Mouse (Mus musculus): Measurements from ENCODE around the gene Galnt7. TPM values are rescaled to one million over a fixed set of nuclear protein-coding genes. Genes with fewer than 3 reads are reported as not detected.

Galnt7 gene
- polyA plus RNA-seq, 1 experiment from 2014 or later: 6.4 TPM

GRCm38 (mm10) chr8:57599813-57600555 lies 52.8 kb downstream of the Galnt7 start:
- no peaks in the 10 kb centered on the region for H3K36me3 ChIP-seq
- H3K9me3 ChIP-seq (replicated peaks): no peaks in the 10 kb centered on the region
- peak overlapping the region; percentile 19; the same call in 1 of the 2 replicates for H3K9ac ChIP-seq
- peaks cover 24% of the 10 kb centered on the region for H3K4me1 ChIP-seq (replicated peaks)
- H3K27me3 ChIP-seq: no peaks in the 10 kb centered on the region
- no peak for ATAC-seq (ENCODE audit: low read depth)
- peak overlapping the region; percentile 58 for H3K4me2 ChIP-seq
- DNase-seq: no peak
- WGBS (ENCODE audit: insufficient replicate concordance): 46% methylated on average over 22 of the region's 22 CpGs
- H3K27ac ChIP-seq: no peak overlapping the region
- H3K4me3 ChIP-seq (replicated peaks): peak overlapping the region; percentile 24

GRCm38 (mm10) chr8:57595853-57596252 lies 57.0 kb downstream of the Galnt7 start:
- Histone ChIP-seq H3K9ac (no peak overlapping the region), H3K4me2 (no peak overlapping the region), H3K36me3 (no peaks in the 10 kb centered on the region), H3K4me3 (replicated peaks) (no peak overlapping the region), H3K4me1 (replicated peaks) (peaks cover 42% of the 10 kb centered on the region), H3K9me3 (replicated peaks) (no peaks in the 10 kb centered on the region), H3K27me3 (no peaks in the 10 kb centered on the region), H3K27ac (no peak overlapping the region)
- DNase-seq (no peak), ATAC-seq (ENCODE audit: low read depth) (no peak)
- WGBS (ENCODE audit: insufficient replicate concordance): 60% methylated on average over 3 of the region's 3 CpGs

DNA sequence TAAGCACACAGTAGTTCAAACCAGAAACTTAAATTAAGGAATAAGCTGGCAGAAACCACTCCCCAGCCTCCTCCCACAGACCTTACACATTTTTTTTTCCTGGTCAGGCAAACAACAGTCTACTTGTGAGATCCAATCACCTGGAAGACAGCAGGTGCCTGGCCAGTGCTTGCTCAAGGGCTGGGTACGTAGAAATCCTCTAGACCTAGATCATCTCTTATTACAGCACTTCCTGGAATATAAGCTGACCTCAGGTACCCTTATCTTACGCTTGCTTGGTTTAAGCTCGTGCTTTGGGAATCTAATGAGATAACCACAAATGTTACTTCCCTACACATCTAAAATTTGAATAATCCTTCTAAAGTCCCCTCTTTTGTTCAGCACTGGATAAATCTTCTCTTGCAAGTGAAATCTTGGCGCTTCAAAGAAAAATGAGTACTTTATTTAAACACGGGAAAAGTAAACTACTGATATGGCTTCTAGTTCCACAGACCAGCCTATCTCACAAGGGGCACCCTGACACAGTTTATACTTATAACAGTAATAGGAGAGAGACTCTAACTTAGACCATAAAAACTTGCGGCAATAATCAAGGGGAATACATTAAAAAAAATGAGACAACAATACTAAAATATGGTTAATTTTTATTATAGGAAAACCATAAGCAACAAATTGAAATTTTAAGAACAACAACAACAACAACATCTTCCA lies 58.5 kb downstream of the Galnt7 start:
- no peak overlapping the region for H3K27ac ChIP-seq
- H3K36me3 ChIP-seq: no peaks in the 10 kb centered on the region
- peaks cover 42% of the 10 kb centered on the region for H3K4me1 ChIP-seq (replicated peaks)
- WGBS (ENCODE audit: insufficient replicate concordance): 28% methylated on average over 6 of the region's 6 CpGs
- no peak overlapping the region for H3K4me3 ChIP-seq (replicated peaks)
- no peaks in the 10 kb centered on the region for H3K9me3 ChIP-seq (replicated peaks)
- H3K9ac ChIP-seq: no peak overlapping the region
- no peak overlapping the region for H3K4me2 ChIP-seq
- ATAC-seq (ENCODE audit: low read depth) (peak; percentile 58; the same call in 1 of the 2 replicates), DNase-seq (no peak)
- no peaks in the 10 kb centered on the region for H3K27me3 ChIP-seq

- Histone ChIP-seq H3K4me2 (no peak overlapping the region), H3K27ac (no peak overlapping the region; the same call in 1 of the 2 replicates), H3K4me3 (replicated peaks) (no peak overlapping the region), H3K4me1 (replicated peaks) (peaks cover 48% of the 10 kb centered on the region), H3K27me3 (no peaks in the 10 kb centered on the region), H3K9me3 (replicated peaks) (no peaks in the 10 kb centered on the region), H3K36me3 (no peaks in the 10 kb centered on the region), H3K9ac (no peak overlapping the region)
- no peak for ATAC-seq (ENCODE audit: low read depth)
- WGBS (ENCODE audit: insufficient replicate concordance): 54% methylated on average over 7 of the region's 7 CpGs
- no peak for DNase-seq
Observed at GRCm38 (mm10) chr8:57592604-57593003, 60.2 kb downstream of the Galnt7 start.

DNA sequence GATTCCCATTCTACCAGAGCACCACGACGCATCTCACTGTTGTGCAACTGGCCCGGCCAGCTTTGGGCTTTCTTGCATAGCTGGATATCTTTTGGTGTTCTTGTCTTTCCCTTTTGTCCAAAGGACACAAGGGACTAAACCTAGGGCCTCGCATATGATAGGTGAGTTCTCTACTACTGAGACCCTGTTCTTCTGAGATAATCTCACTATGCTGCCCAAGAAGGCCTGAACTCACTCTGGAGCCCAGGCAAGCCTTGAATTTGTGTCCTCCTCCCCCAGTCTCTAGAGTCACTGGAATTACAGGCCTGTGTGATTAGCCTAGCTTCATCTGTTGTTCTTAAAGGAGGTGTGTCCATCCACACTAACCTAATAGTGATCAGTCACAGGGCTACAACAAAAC lies 61.2 kb downstream of the Galnt7 start:
- no peaks in the 10 kb centered on the region for H3K27me3 ChIP-seq
- ATAC-seq (ENCODE audit: low read depth) (peak; percentile 43; the same call in 1 of the 2 replicates), DNase-seq (no peak)
- H3K9ac ChIP-seq: no peak overlapping the region
- H3K27ac ChIP-seq: no peak overlapping the region
- no peaks in the 10 kb centered on the region for H3K36me3 ChIP-seq
- no peaks in the 10 kb centered on the region for H3K9me3 ChIP-seq (replicated peaks)
- WGBS (ENCODE audit: insufficient replicate concordance): 59% methylated on average over 4 of the region's 4 CpGs
- no peak overlapping the region for H3K4me2 ChIP-seq
- H3K4me1 ChIP-seq (replicated peaks): peaks cover 56% of the 10 kb centered on the region
- no peak overlapping the region for H3K4me3 ChIP-seq (replicated peaks)

- Histone ChIP-seq H3K27ac (no peak overlapping the region), H3K9ac (no peak overlapping the region), H3K4me1 (replicated peaks) (peaks cover 56% of the 10 kb centered on the region), H3K4me2 (no peak overlapping the region), H3K36me3 (no peaks in the 10 kb centered on the region), H3K4me3 (replicated peaks) (no peak overlapping the region), H3K9me3 (replicated peaks) (no peaks in the 10 kb centered on the region), H3K27me3 (no peaks in the 10 kb centered on the region)
- ATAC-seq (ENCODE audit: low read depth) (no peak), DNase-seq (no peak)
- WGBS (ENCODE audit: insufficient replicate concordance): 32% methylated on average over 8 of the region's 8 CpGs
Observed at GRCm38 (mm10) chr8:57590015-57590414, 62.8 kb downstream of the Galnt7 start.

- no peak overlapping the region for H3K4me3 ChIP-seq (replicated peaks)
- DNase-seq (no peak), ATAC-seq (ENCODE audit: low read depth) (no peak)
- no peak overlapping the region for H3K27ac ChIP-seq
- WGBS (ENCODE audit: insufficient replicate concordance): 73% methylated on average over 9 of the region's 9 CpGs
- H3K9ac ChIP-seq: no peak overlapping the region
- H3K27me3 ChIP-seq: no peaks in the 10 kb centered on the region
- no peaks in the 10 kb centered on the region for H3K9me3 ChIP-seq (replicated peaks)
- peaks cover 49% of the 10 kb centered on the region for H3K4me1 ChIP-seq (replicated peaks)
- H3K4me2 ChIP-seq: no peak overlapping the region
- H3K36me3 ChIP-seq: no peaks in the 10 kb centered on the region
Observed at GRCm38 (mm10) chr8:57589176-57589575, 63.7 kb downstream of the Galnt7 start.

GRCm38 (mm10) chr8:57588604-57589003 lies 64.2 kb downstream of the Galnt7 start:
- DNase-seq: no peak
- ATAC-seq (ENCODE audit: low read depth): no peak
- no peak overlapping the region for H3K4me3 ChIP-seq (replicated peaks)
- H3K27ac ChIP-seq: no peak overlapping the region
- H3K4me2 ChIP-seq: no peak overlapping the region
- peaks cover 45% of the 10 kb centered on the region for H3K4me1 ChIP-seq (replicated peaks)
- no peaks in the 10 kb centered on the region for H3K36me3 ChIP-seq
- no peaks in the 10 kb centered on the region for H3K27me3 ChIP-seq
- 74% methylated on average over 1 of the region's 1 CpGs for WGBS (ENCODE audit: insufficient replicate concordance)
- H3K9me3 ChIP-seq (replicated peaks): no peaks in the 10 kb centered on the region
- H3K9ac ChIP-seq: no peak overlapping the region

DNA sequence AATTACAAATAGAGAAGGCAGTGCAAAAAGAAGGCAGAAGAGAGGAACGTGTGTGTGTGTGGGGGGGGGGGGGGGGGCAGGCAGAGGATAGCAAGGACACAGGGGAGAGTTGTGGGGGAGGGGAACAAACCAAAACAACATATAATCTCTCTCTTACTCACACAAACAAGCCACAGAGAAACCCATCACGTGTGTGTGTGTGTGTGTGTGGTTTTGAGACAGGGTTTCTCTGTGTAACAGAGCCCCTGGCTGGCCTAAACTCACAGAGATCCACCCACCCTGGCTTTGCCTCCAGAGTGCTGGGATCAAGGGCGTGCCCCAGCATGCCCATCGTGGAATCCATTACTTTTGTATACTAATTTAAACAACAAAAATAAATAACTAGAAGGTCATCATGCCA lies 66.2 kb downstream of the Galnt7 start:
- no peaks in the 10 kb centered on the region for H3K36me3 ChIP-seq
- ATAC-seq (ENCODE audit: low read depth) (no peak), DNase-seq (no peak)
- no peaks in the 10 kb centered on the region for H3K9me3 ChIP-seq (replicated peaks)
- H3K27me3 ChIP-seq: no peaks in the 10 kb centered on the region
- WGBS (ENCODE audit: insufficient replicate concordance): 36% methylated on average over 4 of the region's 4 CpGs
- H3K4me1 ChIP-seq (replicated peaks): peaks cover 31% of the 10 kb centered on the region
- no peak overlapping the region for H3K9ac ChIP-seq
- H3K4me3 ChIP-seq (replicated peaks): no peak overlapping the region
- H3K27ac ChIP-seq: no peak overlapping the region
- H3K4me2 ChIP-seq: no peak overlapping the region

GRCm38 (mm10) chr8:57585831-57586230 lies 67.0 kb downstream of the Galnt7 start:
- peaks cover 23% of the 10 kb centered on the region for H3K4me1 ChIP-seq (replicated peaks)

DNA sequence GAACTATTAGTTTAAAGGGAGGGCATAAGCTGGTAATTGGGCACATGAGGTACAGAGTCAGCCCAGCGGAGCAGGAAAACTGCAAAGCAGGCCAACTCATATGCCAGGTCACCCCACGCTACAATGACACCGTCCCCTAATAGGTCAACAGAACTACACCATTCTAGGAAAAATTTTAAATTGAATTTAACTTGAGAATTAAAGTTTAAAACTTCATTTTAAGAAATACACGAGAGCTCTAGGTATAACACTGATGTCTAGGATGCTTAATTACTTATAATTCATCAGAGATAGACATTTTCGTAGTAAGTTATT lies 67.7 kb downstream of the Galnt7 start:
- H3K9me3 ChIP-seq (replicated peaks): no peaks in the 10 kb centered on the region
- DNase-seq: no peak
- no peak overlapping the region for H3K4me2 ChIP-seq
- no peak overlapping the region for H3K27ac ChIP-seq
- H3K36me3 ChIP-seq: no peaks in the 10 kb centered on the region
- no peak overlapping the region for H3K9ac ChIP-seq
- ATAC-seq (ENCODE audit: low read depth): no peak
- WGBS (ENCODE audit: insufficient replicate concordance): 82% methylated on average over 5 of the region's 5 CpGs
- no peaks in the 10 kb centered on the region for H3K27me3 ChIP-seq
- H3K4me1 ChIP-seq (replicated peaks): peaks cover 19% of the 10 kb centered on the region
- H3K4me3 ChIP-seq (replicated peaks): no peak overlapping the region

More at GRCm38 (mm10) chr8:57585831-57586230, 67.0 kb downstream of the Galnt7 start:
- Histone ChIP-seq H3K27me3 (no peaks in the 10 kb centered on the region), H3K4me2 (no peak overlapping the region), H3K36me3 (no peaks in the 10 kb centered on the region), H3K27ac (no peak overlapping the region), H3K4me3 (replicated peaks) (no peak overlapping the region), H3K9me3 (replicated peaks) (no peaks in the 10 kb centered on the region), H3K9ac (no peak overlapping the region)
- no peak for ATAC-seq (ENCODE audit: low read depth)
- 76% methylated on average over 3 of the region's 3 CpGs for WGBS (ENCODE audit: insufficient replicate concordance)
- DNase-seq: no peak

Data from liver, embryonic 13.5 days (tissue).